Mouse (Mus musculus): Measurements from ENCODE around the gene Lmf2. TPM values are rescaled to one million over a fixed set of nuclear protein-coding genes. Genes with fewer than 3 reads are reported as not detected.

Lmf2 gene
- polyA plus RNA-seq, 1 experiment from 2014 or later: 33.0 TPM

- no peak for ATAC-seq
- Histone ChIP-seq H3K27me3 (replicated peaks; ENCODE audit: control insufficient read depth, insufficient read depth, low read length) (peaks cover 30% of the 10 kb centered on the region), H3K9ac (ENCODE audit: low read depth, low read length) (peak overlapping the region; percentile 52), H3K27ac (ENCODE audit: low read depth, low read length) (no peak overlapping the region), H3K4me2 (ENCODE audit: low read length) (peak overlapping the region; percentile 63), H3K9me3 (ENCODE audit: control insufficient read depth, low read length) (no peaks in the 10 kb centered on the region), H3K4me3 (ENCODE audit: low read length) (peak overlapping the region; percentile 35), H3K4me1 (ENCODE audit: control insufficient read depth, insufficient read depth, low read depth, low read length) (peaks cover 16% of the 10 kb centered on the region), H3K36me3 (ENCODE audit: control insufficient read depth, insufficient read depth, low read length) (no peaks in the 10 kb centered on the region)
- 12% methylated on average over 10 of the region's 10 CpGs for WGBS
These were observed 24.0 kb upstream of the Lmf2 start for GRCm38 (mm10) chr15:89379429-89379828.

GRCm38 (mm10) chr15:89378831-89379401, 23.5 kb upstream of the Lmf2 start, which contains the start of gene Odf3b:
Gene Odf3b (minus strand): TSS chr15:89379282.
- H3K27me3 ChIP-seq (replicated peaks; ENCODE audit: control insufficient read depth, insufficient read depth, low read length): peaks cover 30% of the 10 kb centered on the region
- no peaks in the 10 kb centered on the region for H3K9me3 ChIP-seq (ENCODE audit: control insufficient read depth, low read length)
- peaks cover 20% of the 10 kb centered on the region for H3K4me1 ChIP-seq (ENCODE audit: control insufficient read depth, insufficient read depth, low read depth, low read length)
- H3K4me2 ChIP-seq (ENCODE audit: low read length): peak within 1 kb of the TSS; percentile 63
- no peaks in the 10 kb centered on the region for H3K36me3 ChIP-seq (ENCODE audit: control insufficient read depth, insufficient read depth, low read length)
- 2% methylated on average over 29 of the region's 33 CpGs for WGBS
- ATAC-seq: no peak
- no peak within 1 kb of the TSS for H3K27ac ChIP-seq (ENCODE audit: low read depth, low read length)
- H3K4me3 ChIP-seq (ENCODE audit: low read length): peak within 1 kb of the TSS; percentile 35
- peak within 1 kb of the TSS; percentile 52 for H3K9ac ChIP-seq (ENCODE audit: low read depth, low read length)

DNA sequence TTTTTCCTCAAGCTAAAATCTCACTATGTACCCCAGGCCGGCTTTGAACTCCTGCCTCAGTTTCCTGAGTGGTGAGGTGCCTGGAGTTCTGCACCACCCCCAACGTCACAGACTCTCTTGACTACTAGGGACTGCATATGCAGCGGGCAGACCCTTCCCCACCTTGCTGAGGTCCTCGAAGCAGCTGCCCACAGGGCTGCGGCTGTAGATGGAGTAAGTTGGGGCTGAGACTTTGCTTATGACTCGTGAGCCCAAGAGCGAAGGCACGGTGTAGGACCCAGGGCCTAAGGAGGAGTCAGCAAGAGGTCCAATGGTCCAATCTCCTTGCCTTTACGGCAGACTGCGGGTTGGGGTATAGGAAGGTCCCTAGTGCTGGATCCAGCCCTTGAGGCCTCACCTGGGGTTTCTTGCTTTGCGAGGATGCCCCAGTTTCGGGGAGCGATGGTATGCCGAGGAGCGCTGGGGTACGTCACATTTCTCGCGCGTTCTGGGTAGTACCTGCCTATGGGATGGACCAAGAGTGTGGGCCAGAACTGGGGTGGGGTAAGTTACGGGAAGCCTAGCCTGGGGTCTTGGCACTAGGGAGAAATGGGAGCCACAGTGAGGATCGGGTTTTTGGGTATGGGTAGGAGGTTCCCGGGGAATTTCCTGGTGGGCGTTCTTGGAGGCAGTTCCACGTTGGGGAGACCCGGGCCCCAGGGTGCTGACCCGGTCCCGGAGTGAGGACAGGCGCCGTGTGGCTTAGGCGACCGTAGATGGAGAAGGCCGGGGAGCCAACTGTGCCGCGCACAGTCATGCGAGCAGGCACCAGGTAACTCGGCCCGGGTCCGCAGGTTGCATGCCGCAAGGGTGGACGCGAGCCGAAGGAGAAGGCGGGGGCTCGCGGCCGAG, 22.7 kb upstream of the Lmf2 start:
- Histone ChIP-seq H3K4me3 (ENCODE audit: low read length) (peak overlapping the region; percentile 35), H3K27me3 (replicated peaks; ENCODE audit: control insufficient read depth, insufficient read depth, low read length) (peaks cover 30% of the 10 kb centered on the region), H3K36me3 (ENCODE audit: control insufficient read depth, insufficient read depth, low read length) (no peaks in the 10 kb centered on the region), H3K4me2 (ENCODE audit: low read length) (peak overlapping the region; percentile 63), H3K9ac (ENCODE audit: low read depth, low read length) (peak overlapping the region; percentile 52), H3K9me3 (ENCODE audit: control insufficient read depth, low read length) (no peaks in the 10 kb centered on the region), H3K4me1 (ENCODE audit: control insufficient read depth, insufficient read depth, low read depth, low read length) (peaks cover 21% of the 10 kb centered on the region), H3K27ac (ENCODE audit: low read depth, low read length) (no peak overlapping the region)
- WGBS: 13% methylated on average over 41 of the region's 46 CpGs
- no peak for ATAC-seq

DNA sequence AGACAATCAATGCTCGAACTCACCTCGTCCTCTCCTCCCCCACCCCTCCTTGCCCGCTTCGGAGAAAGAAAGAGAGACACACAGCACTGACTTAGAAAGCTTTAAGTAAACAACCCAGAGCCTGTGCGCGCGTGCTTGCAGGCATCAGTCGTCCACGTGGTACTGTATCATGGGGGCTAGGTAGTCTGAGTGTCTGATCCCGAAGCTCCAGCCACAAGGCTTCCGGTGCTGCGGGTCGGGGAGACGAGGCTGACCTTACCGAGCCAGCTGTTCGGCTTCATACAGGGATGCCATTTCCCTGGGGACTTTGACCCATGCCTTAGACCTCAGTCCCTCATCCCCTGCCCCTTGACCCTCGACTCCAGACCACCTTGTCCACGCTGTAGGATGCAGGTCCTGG, 21.9 kb upstream of the Lmf2 start:
- H3K27ac ChIP-seq (ENCODE audit: low read depth, low read length): no peak overlapping the region
- no peaks in the 10 kb centered on the region for H3K36me3 ChIP-seq (ENCODE audit: control insufficient read depth, insufficient read depth, low read length)
- peaks cover 30% of the 10 kb centered on the region for H3K27me3 ChIP-seq (replicated peaks; ENCODE audit: control insufficient read depth, insufficient read depth, low read length)
- no peak overlapping the region for H3K9ac ChIP-seq (ENCODE audit: low read depth, low read length)
- no peak for ATAC-seq
- H3K4me3 ChIP-seq (ENCODE audit: low read length): no peak overlapping the region
- 3% methylated on average over 18 of the region's 18 CpGs for WGBS
- peaks cover 29% of the 10 kb centered on the region for H3K4me1 ChIP-seq (ENCODE audit: control insufficient read depth, insufficient read depth, low read depth, low read length)
- H3K9me3 ChIP-seq (ENCODE audit: control insufficient read depth, low read length): no peaks in the 10 kb centered on the region
- no peak overlapping the region for H3K4me2 ChIP-seq (ENCODE audit: low read length)

GRCm38 (mm10) chr15:89376957-89377356, 21.5 kb upstream of the Lmf2 start, which contains the start of gene Tymp:
Gene Tymp (minus strand): TSS chr15:89377039.
- Histone ChIP-seq H3K4me1 (ENCODE audit: control insufficient read depth, insufficient read depth, low read depth, low read length) (peaks cover 29% of the 10 kb centered on the region), H3K4me2 (ENCODE audit: low read length) (no peak within 1 kb of the TSS), H3K4me3 (ENCODE audit: low read length) (no peak within 1 kb of the TSS), H3K36me3 (ENCODE audit: control insufficient read depth, insufficient read depth, low read length) (peaks cover 3% of the 10 kb centered on the region), H3K9ac (ENCODE audit: low read depth, low read length) (no peak within 1 kb of the TSS), H3K27me3 (replicated peaks; ENCODE audit: control insufficient read depth, insufficient read depth, low read length) (peaks cover 30% of the 10 kb centered on the region), H3K9me3 (ENCODE audit: control insufficient read depth, low read length) (no peaks in the 10 kb centered on the region), H3K27ac (ENCODE audit: low read depth, low read length) (no peak within 1 kb of the TSS)
- no peak for ATAC-seq
- WGBS: 22% methylated on average over 16 of the region's 16 CpGs

- Histone ChIP-seq H3K4me3 (ENCODE audit: low read length) (no peak overlapping the region), H3K4me1 (ENCODE audit: control insufficient read depth, insufficient read depth, low read depth, low read length) (peaks cover 29% of the 10 kb centered on the region), H3K9ac (ENCODE audit: low read depth, low read length) (no peak overlapping the region), H3K9me3 (ENCODE audit: control insufficient read depth, low read length) (no peaks in the 10 kb centered on the region), H3K27me3 (replicated peaks; ENCODE audit: control insufficient read depth, insufficient read depth, low read length) (peaks cover 30% of the 10 kb centered on the region), H3K36me3 (ENCODE audit: control insufficient read depth, insufficient read depth, low read length) (peaks cover 12% of the 10 kb centered on the region), H3K27ac (ENCODE audit: low read depth, low read length) (no peak overlapping the region), H3K4me2 (ENCODE audit: low read length) (no peak overlapping the region)
- no peak for ATAC-seq
- WGBS: 79% methylated on average over 7 of the region's 7 CpGs
These were observed 20.6 kb upstream of the Lmf2 start for GRCm38 (mm10) chr15:89376040-89376439.

DNA sequence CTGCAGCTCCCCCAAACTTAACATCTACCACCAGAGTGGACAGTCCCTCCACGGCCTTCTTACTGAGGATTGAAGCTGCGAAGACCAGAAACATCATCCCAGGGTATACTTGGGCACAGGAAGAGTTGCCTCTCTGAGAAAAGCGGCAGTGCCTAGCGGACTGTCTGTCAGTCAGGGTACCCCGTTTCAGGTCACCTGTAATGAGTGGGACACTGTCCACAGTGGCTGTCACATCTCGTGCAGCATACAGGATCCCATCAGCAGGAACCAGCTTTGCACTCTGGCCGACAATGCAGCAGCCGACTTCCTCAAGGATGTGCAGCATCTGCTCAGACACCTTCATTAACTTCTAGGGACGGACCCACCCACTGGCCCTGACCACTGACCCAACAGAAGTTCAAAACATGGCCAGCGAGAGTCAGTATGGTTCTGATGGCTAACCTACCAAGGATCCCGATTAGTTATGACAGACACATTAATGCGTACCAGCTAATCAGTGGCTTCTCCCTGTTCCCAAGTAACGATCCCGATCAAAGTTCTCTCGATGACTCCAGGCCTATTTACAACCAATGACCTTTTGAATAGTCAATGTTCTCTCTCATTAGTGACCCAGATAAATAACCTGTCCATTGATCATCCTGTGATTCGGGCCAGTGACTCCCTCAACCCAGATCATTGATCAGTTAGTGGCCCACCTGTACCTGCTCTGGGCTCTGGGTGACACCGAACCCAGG, 19.5 kb upstream of the Lmf2 start:
- Histone ChIP-seq H3K36me3 (ENCODE audit: control insufficient read depth, insufficient read depth, low read length) (peaks cover 16% of the 10 kb centered on the region), H3K27me3 (replicated peaks; ENCODE audit: control insufficient read depth, insufficient read depth, low read length) (peaks cover 27% of the 10 kb centered on the region), H3K4me1 (ENCODE audit: control insufficient read depth, insufficient read depth, low read depth, low read length) (peaks cover 29% of the 10 kb centered on the region), H3K9ac (ENCODE audit: low read depth, low read length) (no peak overlapping the region), H3K4me2 (ENCODE audit: low read length) (peak overlapping the region; percentile 82; the same call in 1 of the 2 replicates), H3K9me3 (ENCODE audit: control insufficient read depth, low read length) (no peaks in the 10 kb centered on the region), H3K27ac (ENCODE audit: low read depth, low read length) (no peak overlapping the region), H3K4me3 (ENCODE audit: low read length) (no peak overlapping the region)
- 92% methylated on average over 16 of the region's 17 CpGs for WGBS
- ATAC-seq: no peak

- Histone ChIP-seq H3K4me1 (ENCODE audit: control insufficient read depth, insufficient read depth, low read depth, low read length) (peaks cover 27% of the 10 kb centered on the region), H3K4me2 (ENCODE audit: low read length) (peak overlapping the region; percentile 82), H3K9me3 (ENCODE audit: control insufficient read depth, low read length) (no peaks in the 10 kb centered on the region), H3K4me3 (ENCODE audit: low read length) (peak overlapping the region; percentile 80), H3K9ac (ENCODE audit: low read depth, low read length) (peak overlapping the region; percentile 88), H3K27ac (ENCODE audit: low read depth, low read length) (peak overlapping the region; percentile 94), H3K36me3 (ENCODE audit: control insufficient read depth, insufficient read depth, low read length) (peaks cover 18% of the 10 kb centered on the region), H3K27me3 (replicated peaks; ENCODE audit: control insufficient read depth, insufficient read depth, low read length) (peaks cover 24% of the 10 kb centered on the region)
- no peak for ATAC-seq
- WGBS: 53% methylated on average over 9 of the region's 9 CpGs
These were observed 18.9 kb upstream of the Lmf2 start for GRCm38 (mm10) chr15:89374340-89374739.

Data from hindbrain, embryonic 16.5 days (tissue).